Mouse (Mus musculus) kidney, embryonic 14.5 days (tissue): Measurements from ENCODE around the gene Maff. TPM values are rescaled to one million over a fixed set of nuclear protein-coding genes. Genes with fewer than 3 reads are reported as not detected.
A peak's percentile ranks its signal among the peaks of the same experiment; 100 is the strongest.

Experiments
- ATAC-seq: fragments of 200-750 bp; cut with Nextera tagmentation; 2 replicates; pipeline ENCODE4 v1.8.0; 2017; ENCODE audit warnings: moderate number of reproducible peaks, mild to moderate bottlenecking, moderate TSS enrichment, moderate library complexity; ENCODE audit not compliant: low FRiP score, low TSS enrichment
- H3K27ac ChIP-seq: fragments of 300-500 bp; sonication (generic); 2 replicates; pipeline ENCODE4 v1.5.1; 2014; ENCODE audit warnings: low read depth, mild to moderate bottlenecking, low read length, moderate library complexity, mixed read lengths
- H3K27me3 ChIP-seq: fragments of 300-500 bp; sonication (generic); 2 replicates; pipeline ENCODE4 v1.6.1; 2014; ENCODE audit warnings: mild to moderate bottlenecking, low read length; ENCODE audit not compliant: control insufficient read depth, insufficient read depth
- H3K36me3 ChIP-seq: fragments of 300-500 bp; sonication (generic); 2 replicates; pipeline ENCODE4 v1.6.1; 2014; ENCODE audit warnings: low read length, mixed read lengths; ENCODE audit not compliant: control insufficient read depth, insufficient read depth
- H3K4me1 ChIP-seq: fragments of 300-500 bp; sonication (generic); 2 replicates; pipeline ENCODE4 v1.6.1; 2014; ENCODE audit warnings: low read length, mixed read lengths; ENCODE audit not compliant: control insufficient read depth, insufficient read depth
- H3K4me2 ChIP-seq: fragments of 300-500 bp; sonication (generic); replicated peaks from 2 replicates; pipeline ENCODE4 v1.6.1; 2014; ENCODE audit warnings: low read depth, mild to moderate bottlenecking, low read length
- H3K4me3 ChIP-seq: fragments of 300-500 bp; sonication (generic); 2 replicates; pipeline ENCODE4 v1.5.1; 2014; ENCODE audit warnings: mild to moderate bottlenecking, low read length
- H3K9ac ChIP-seq: fragments of 300-500 bp; sonication (generic); 2 replicates; pipeline ENCODE4 v1.6.1; 2014; ENCODE audit warnings: low read depth, mild to moderate bottlenecking, low read length, moderate library complexity
- H3K9me3 ChIP-seq: fragments of 300-500 bp; sonication (generic); 2 replicates; pipeline ENCODE4 v1.6.1; 2016; ENCODE audit warnings: low read length; ENCODE audit not compliant: control insufficient read depth
- WGBS: fragments of 180-500 bp; shearing (Covaris S2); extraction: QIAGEN DNeasy Blood & Tissue Kit; methylation state at CpG from one replicate; pipeline ENCODE4 v1.1.7; 2014; 5-methylcytosine and 5-hydroxymethylcytosine counted together
- polyA plus RNA-seq: library from polyadenylated mRNA; unstranded; fragments of >200 nt; fragmentation: Nextera tagmentation; extraction: Ambion mirVana; gene quantifications from 2 replicates; pipeline ENCODE4 v1.2.1, GENCODE M21; 2014

The Maff gene
- polyA plus RNA-seq, 1 experiment from 2014 or later, result 3.6 TPM

DNA sequence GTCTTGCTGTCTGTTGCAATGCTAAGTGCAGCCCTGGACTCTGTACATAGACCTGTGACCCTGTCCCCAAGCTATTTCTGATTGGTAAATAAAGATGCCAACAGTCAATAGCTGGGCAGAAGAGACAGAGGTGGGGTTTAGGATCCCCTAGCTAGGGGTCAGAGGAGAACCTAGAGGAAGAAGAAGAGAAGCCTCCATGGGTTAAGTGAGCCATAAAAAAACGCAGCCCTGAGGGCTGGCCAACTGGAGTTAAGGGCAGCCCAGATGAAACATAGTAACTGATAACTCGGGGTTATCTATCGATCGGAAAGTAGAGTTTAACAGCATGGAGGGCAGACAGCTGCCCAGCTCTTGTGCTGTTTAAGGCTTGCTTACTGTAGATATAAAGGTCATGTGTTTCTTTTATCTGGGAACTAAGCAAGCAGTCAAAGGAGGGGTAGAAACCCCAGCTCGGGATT, 24.7 kb upstream of the Maff start:
- H3K27me3 ChIP-seq, result no peaks in the 10 kb centered on the region
- 73% methylated on average over 5 of the region's 5 CpGs for WGBS
- no peak for ATAC-seq
- no peaks in the 10 kb centered on the region for H3K9me3 ChIP-seq
- no peak overlapping the region for H3K4me2 ChIP-seq
- H3K36me3 ChIP-seq, result no peaks in the 10 kb centered on the region
- no peak overlapping the region for H3K27ac ChIP-seq
- H3K4me3 ChIP-seq, result no peak overlapping the region
- H3K9ac ChIP-seq, result no peak overlapping the region
- H3K4me1 ChIP-seq, result peaks cover 15% of the 10 kb centered on the region

GRCm38 (mm10) chr15:79322281-79322990, 24.0 kb upstream of the Maff start:
- Histone ChIP-seq H3K9me3 (no peaks in the 10 kb centered on the region), H3K4me3 (no peak overlapping the region), H3K4me1 (peaks cover 22% of the 10 kb centered on the region), H3K9ac (0 out of 2 replicates have a peak overlapping the region, but pooled peaks have one; percentile 19), H3K27me3 (no peaks in the 10 kb centered on the region), H3K27ac (peak overlapping the region; percentile 52; the same call in 1 of the 2 replicates), H3K4me2 (no peak overlapping the region), H3K36me3 (no peaks in the 10 kb centered on the region)
- 49% methylated on average over 11 of the region's 11 CpGs for WGBS
- ATAC-seq, result no peak

DNA sequence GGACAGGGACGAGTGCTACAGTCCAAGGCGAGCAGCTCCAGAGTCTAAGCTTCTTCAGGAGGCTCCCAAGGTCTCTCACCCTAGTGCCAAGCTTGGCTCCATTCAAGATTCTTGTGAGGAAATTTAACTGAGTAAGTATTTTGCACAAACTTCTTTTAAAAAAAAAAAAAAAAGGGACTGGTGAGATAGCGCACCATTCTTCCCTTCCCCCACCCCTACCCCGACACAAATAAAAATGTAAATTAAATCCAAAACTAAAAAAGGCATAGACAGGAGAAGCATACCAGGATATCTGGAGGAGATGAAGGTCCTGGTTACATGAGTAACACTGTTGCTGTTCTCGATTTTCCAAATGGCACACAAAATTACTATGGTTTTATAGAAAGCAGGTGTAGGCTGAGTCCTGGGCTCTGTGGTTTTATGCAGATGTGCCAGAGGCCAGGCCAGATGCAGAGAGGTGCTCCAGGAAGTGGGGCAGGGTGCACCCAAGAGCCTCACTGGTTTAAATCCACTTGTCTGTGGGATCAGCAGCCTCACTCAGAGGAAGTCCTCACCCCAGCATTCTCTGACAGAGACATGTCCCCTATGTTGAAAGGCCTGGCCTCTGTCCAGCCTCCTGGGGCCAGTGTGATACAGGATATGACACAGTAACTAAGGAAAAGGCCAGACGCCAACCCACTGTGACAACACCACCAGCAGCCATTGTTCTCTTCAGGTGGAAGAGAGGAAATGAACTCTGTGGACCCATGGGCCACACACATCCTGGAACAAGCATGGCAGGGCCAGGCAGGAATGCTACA, 23.2 kb upstream of the Maff start:
- Histone ChIP-seq H3K27ac (peak overlapping the region; percentile 52; the same call in 1 of the 2 replicates), H3K9ac (0 out of 2 replicates have a peak overlapping the region, but pooled peaks have one; percentile 19), H3K36me3 (no peaks in the 10 kb centered on the region), H3K9me3 (no peaks in the 10 kb centered on the region), H3K4me1 (peaks cover 22% of the 10 kb centered on the region), H3K4me2 (no peak overlapping the region), H3K27me3 (no peaks in the 10 kb centered on the region), H3K4me3 (no peak overlapping the region)
- ATAC-seq, result no peak
- WGBS, result 66% methylated on average over 6 of the region's 6 CpGs

GRCm38 (mm10) chr15:79323791-79324155, 22.6 kb upstream of the Maff start:
- 75% methylated on average over 4 of the region's 4 CpGs for WGBS
- H3K4me1 ChIP-seq, result peaks cover 22% of the 10 kb centered on the region
- H3K4me3 ChIP-seq, result no peak overlapping the region
- ATAC-seq, result no peak
- H3K36me3 ChIP-seq, result no peaks in the 10 kb centered on the region
- H3K9ac ChIP-seq, result no peak overlapping the region
- H3K27me3 ChIP-seq, result no peaks in the 10 kb centered on the region
- H3K4me2 ChIP-seq, result no peak overlapping the region
- H3K27ac ChIP-seq, result peak overlapping the region; percentile 4
- H3K9me3 ChIP-seq, result no peaks in the 10 kb centered on the region

DNA sequence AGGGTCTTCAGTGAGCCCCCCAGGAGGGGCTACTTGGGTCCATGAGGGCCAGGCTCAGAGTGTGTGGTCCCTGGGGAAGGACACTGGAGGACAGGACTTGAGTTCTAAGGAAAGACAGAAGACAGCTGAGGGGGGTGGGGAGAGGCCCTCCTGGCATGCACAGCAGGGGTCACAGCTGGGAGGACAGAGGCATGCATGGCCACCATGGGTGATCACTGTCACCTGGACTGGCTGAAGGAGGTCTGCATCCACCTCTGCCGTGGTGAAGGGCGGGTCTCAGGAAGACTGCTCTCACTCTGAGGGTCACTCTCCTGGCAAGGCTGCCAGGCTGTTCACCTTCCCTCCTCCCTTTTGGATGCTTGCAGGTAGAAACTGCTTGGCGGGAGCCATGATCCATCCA, 22.0 kb upstream of the Maff start:
- no peak overlapping the region for H3K9ac ChIP-seq
- H3K4me1 ChIP-seq, result peaks cover 22% of the 10 kb centered on the region
- H3K9me3 ChIP-seq, result no peaks in the 10 kb centered on the region
- H3K4me3 ChIP-seq, result no peak overlapping the region
- no peak overlapping the region for H3K4me2 ChIP-seq
- H3K27me3 ChIP-seq, result no peaks in the 10 kb centered on the region
- H3K36me3 ChIP-seq, result no peaks in the 10 kb centered on the region
- ATAC-seq, result no peak
- H3K27ac ChIP-seq, result peak overlapping the region; percentile 4; the same call in 1 of the 2 replicates
- 82% methylated on average over 3 of the region's 3 CpGs for WGBS

- H3K27me3 ChIP-seq, result no peaks in the 10 kb centered on the region
- no peak overlapping the region for H3K9ac ChIP-seq
- H3K4me1 ChIP-seq, result peaks cover 22% of the 10 kb centered on the region
- H3K4me3 ChIP-seq, result no peak overlapping the region
- H3K27ac ChIP-seq, result no peak overlapping the region
- H3K4me2 ChIP-seq, result no peak overlapping the region
- 69% methylated on average over 3 of the region's 3 CpGs for WGBS
- ATAC-seq, result no peak
- no peaks in the 10 kb centered on the region for H3K36me3 ChIP-seq
- no peaks in the 10 kb centered on the region for H3K9me3 ChIP-seq
These were observed 20.7 kb upstream of the Maff start for GRCm38 (mm10) chr15:79325742-79326141.

- Histone ChIP-seq H3K4me3 (no peak overlapping the region), H3K9me3 (no peaks in the 10 kb centered on the region), H3K27me3 (no peaks in the 10 kb centered on the region), H3K9ac (no peak overlapping the region), H3K4me1 (peaks cover 22% of the 10 kb centered on the region), H3K4me2 (peak overlapping the region; percentile 8; the same call in 1 of the 2 replicates), H3K36me3 (no peaks in the 10 kb centered on the region), H3K27ac (no peak overlapping the region)
- ATAC-seq, result no peak
- WGBS, result 39% methylated on average over 4 of the region's 4 CpGs
These were observed 20.2 kb upstream of the Maff start for GRCm38 (mm10) chr15:79326264-79326663.

DNA sequence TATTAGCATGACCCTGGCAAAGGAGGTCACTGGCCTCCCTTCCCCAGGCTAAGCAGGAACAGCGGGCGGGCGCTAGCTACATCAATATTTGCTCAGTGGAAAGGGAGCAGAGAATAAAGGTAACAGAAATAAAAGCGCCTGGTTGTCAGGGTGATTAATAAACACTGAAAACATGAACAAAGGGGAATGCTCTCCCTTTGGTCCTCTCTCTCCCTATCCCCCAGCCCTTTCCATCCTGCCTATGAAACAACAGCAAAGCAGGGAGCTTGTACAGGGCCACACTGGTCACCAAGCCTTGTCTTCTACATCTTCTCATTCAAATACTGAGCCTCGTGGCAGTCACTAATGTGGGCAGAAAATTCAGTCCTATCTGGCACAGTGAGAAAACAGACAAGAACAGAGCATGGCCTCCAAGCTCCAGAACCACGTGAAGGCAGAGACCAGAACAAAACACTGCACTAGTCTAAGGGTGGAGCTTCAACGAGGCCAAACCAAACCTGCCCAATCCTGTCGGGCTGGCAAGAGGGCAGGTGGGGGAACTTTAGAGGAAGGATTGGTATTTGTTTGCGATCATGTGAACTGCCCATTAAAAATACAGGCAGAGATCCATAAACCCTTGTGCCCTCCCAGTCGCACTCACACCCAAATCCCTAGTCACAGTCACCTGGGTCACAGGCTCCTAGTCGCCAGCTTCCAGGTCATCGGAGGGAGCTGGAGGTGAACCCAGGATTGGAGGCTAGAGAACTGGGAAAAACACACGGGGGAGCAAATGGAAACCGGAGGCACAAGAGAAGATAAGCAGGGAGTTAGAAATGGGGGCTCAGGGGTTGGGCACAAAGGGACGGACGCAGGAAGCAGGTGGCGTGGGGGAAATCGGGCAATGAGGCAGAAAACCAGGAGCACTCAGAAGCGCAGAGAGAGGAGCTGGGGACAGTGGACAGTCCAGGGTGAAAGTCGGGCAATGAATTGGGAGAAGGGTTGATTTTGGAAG, 19.2 kb upstream of the Maff start:
- Histone ChIP-seq H3K36me3 (no peaks in the 10 kb centered on the region), H3K9ac (peak overlapping the region; percentile 71), H3K27ac (peak overlapping the region; percentile 88), H3K9me3 (no peaks in the 10 kb centered on the region), H3K4me1 (peaks cover 22% of the 10 kb centered on the region), H3K27me3 (no peaks in the 10 kb centered on the region), H3K4me2 (peak overlapping the region; percentile 89), H3K4me3 (peak overlapping the region; percentile 66)
- ATAC-seq, result 0 out of 2 replicates have a peak, but pooled peaks have one; percentile 18
- 11% methylated on average over 20 of the region's 20 CpGs for WGBS
